Mouse (Mus musculus) regulatory T cell (primary cell): ENCODE measurements around the gene Rap2c.

ENCODE experiments used
- in situ Hi-C: fragments of 300-600 bp; cut with MboI, MseI; formaldehyde crosslinking; loops from one replicate; pipeline ENCODE4 v1.15.1; 2025; ENCODE audit warnings: high pct_unique_total_duplicates

The Rap2c gene

GRCm38 (mm10) chrX:51017851-51018785 lies at the start of gene Rap2c:
TSS of gene Rap2c (minus strand) at chrX:51018018.
- in situ Hi-C loops = loop anchor here (5.0 to 10.0 kb wide), 2 partner anchors 91 to 343 kb away; no protein-coding TSS in a partner anchor

- in situ Hi-C loops = loop anchor here (10.0 kb wide), 1 partner anchor 392 kb away; no protein-coding TSS in a partner anchor
Measured at GRCm38 (mm10) chrX:51066539-51067286, 48.9 kb upstream of the Rap2c start.

GRCm38 (mm10) chrX:51065773-51066172 lies 48.0 kb upstream of the Rap2c start:
- in situ Hi-C loops = loop anchor here (10.0 kb wide), 1 partner anchor 391 kb away; no protein-coding TSS in a partner anchor

GRCm38 (mm10) chrX:51065158-51065664 lies 47.4 kb upstream of the Rap2c start:
- in situ Hi-C loops = loop anchor here (10.0 kb wide), 1 partner anchor 390 kb away; no protein-coding TSS in a partner anchor

- in situ Hi-C loops = loop anchor here (10.0 kb wide), 1 partner anchor 385 kb away; no protein-coding TSS in a partner anchor
Measured at GRCm38 (mm10) chrX:51060220-51060619, 42.4 kb upstream of the Rap2c start.

GRCm38 (mm10) chrX:51058741-51059140 lies 40.9 kb upstream of the Rap2c start:
- in situ Hi-C loops = no loop called here

GRCm38 (mm10) chrX:51058317-51058716 lies 40.5 kb upstream of the Rap2c start:
- in situ Hi-C loops = no loop called here

- in situ Hi-C loops = no loop called here
Measured at GRCm38 (mm10) chrX:51051680-51052461, 34.1 kb upstream of the Rap2c start.

- in situ Hi-C loops = no loop called here
Measured at GRCm38 (mm10) chrX:51035678-51036209, 17.9 kb upstream of the Rap2c start.

GRCm38 (mm10) chrX:51019884-51020283 lies 2.1 kb upstream of the Rap2c start:
- in situ Hi-C loops = loop anchor here (5.0 to 10.0 kb wide), 2 partner anchors 93 to 345 kb away; no protein-coding TSS in a partner anchor

- in situ Hi-C loops = loop anchor here (5.0 to 10.0 kb wide), 2 partner anchors 91 to 344 kb away; no protein-coding TSS in a partner anchor
Measured at GRCm38 (mm10) chrX:51018786-51019179, 965 bp upstream of the Rap2c start.

- in situ Hi-C loops = loop anchor here (5.0 to 10.0 kb wide), 2 partner anchors 90 to 342 kb away; no protein-coding TSS in a partner anchor
Measured at GRCm38 (mm10) chrX:51016926-51017325, 892 bp downstream of the Rap2c start.

- in situ Hi-C loops = loop anchor here (10.0 kb wide), 1 partner anchor 337 kb away; no protein-coding TSS in a partner anchor
Measured at GRCm38 (mm10) chrX:51012280-51012679, 5.5 kb downstream of the Rap2c start.

- in situ Hi-C loops = loop anchor here (10.0 kb wide), 1 partner anchor 336 kb away; no protein-coding TSS in a partner anchor
Measured at GRCm38 (mm10) chrX:51010323-51010722, 7.5 kb downstream of the Rap2c start.

GRCm38 (mm10) chrX:51000791-51001190 lies 17.0 kb downstream of the Rap2c start:
- in situ Hi-C loops = no loop called here

GRCm38 (mm10) chrX:50995310-50995709 lies 22.5 kb downstream of the Rap2c start:
- in situ Hi-C loops = no loop called here

- in situ Hi-C loops = no loop called here
Measured at GRCm38 (mm10) chrX:50991324-50991723, 26.5 kb downstream of the Rap2c start.

GRCm38 (mm10) chrX:50989940-50990339 lies 27.9 kb downstream of the Rap2c start:
- in situ Hi-C loops = no loop called here

- in situ Hi-C loops = no loop called here
Measured at GRCm38 (mm10) chrX:50988581-50988980, 29.2 kb downstream of the Rap2c start.

- in situ Hi-C loops = no loop called here
Measured at GRCm38 (mm10) chrX:50978428-50978827, 39.4 kb downstream of the Rap2c start.
